Mouse (Mus musculus) ES-Bruce4 (cell line): ENCODE measurements around the gene Dmpk.

Experiments
- CTCF ChIP-seq: IDR thresholded peaks from one replicate; pipeline ENCODE4 v1.8.1; 2011; ENCODE audit warnings: low read depth, low read length
- POLR2A ChIP-seq: IDR thresholded peaks from one replicate; pipeline ENCODE4 v1.8.1; 2011; ENCODE audit warnings: low read length; ENCODE audit not compliant: insufficient read depth

DNA sequence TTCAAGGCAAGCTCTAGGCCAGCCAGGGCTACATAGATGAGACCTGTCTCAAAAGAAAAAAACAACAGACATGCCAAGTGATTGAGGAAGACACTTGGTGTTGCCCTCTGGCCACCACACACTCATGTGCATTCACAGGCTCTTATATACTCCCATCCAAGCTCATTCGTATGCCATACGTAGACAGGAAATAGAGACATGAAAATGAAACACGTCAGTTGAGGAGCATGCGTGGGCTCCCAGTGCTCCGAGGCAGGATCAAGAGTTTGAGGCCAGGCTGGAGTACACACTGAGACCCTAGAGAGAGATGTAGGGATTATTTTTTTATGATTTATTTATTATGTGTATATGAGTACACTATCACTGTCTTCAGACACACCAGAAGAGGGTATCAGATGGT, 45.7 kb downstream of the Dmpk start:
- TF ChIP-seq CTCF (no peak), POLR2A (no peak)
